ENCODE assay signal across 8 mouse cellular contexts in the genomic region with DNA sequence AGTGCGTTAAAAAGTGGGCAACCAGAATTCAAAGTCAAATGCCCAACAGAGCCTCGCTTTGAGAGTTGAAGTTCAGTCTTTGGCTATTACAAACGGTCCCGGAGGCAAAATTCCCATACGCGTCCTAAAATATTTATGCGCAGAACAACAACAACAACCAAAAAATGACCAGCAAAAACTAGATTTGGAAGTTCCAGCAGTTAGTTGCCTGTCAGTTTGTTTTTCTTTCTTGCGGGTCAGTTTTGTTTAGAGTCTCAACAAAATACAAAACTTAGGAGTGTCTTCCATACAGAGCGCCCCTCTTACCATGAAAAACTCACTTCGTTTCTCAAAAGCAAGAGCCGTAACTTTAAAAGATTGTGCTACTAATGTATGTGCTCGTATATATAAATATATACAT.
DNase-seq lines count a peak whose midpoint lies in the region; ATAC-seq and TF ChIP-seq lines count a peak whose summit lies in the region.

No protein-coding gene starts in this region.

- 0 out of 2 replicates have a peak, but pooled peaks cover 12% of the 10 kb centered on the region for H3K27me3 ChIP-seq in embryonic facial prominence, embryonic 14.5 days (replicated peaks; ENCODE audit: control insufficient read depth, insufficient read depth, low read length)
- peaks cover 76% of the 10 kb centered on the region for H3K27me3 ChIP-seq in hindbrain, embryonic 15.5 days
- no peaks in the 10 kb centered on the region for H3K27me3 ChIP-seq in myocyte (ENCODE audit: control insufficient read depth, insufficient read depth, insufficient read length)

- peaks cover 69% of the 10 kb centered on the region for H3K79me2 ChIP-seq in myocyte (ENCODE audit: control insufficient read depth, insufficient read depth)

- no peak for TF ChIP-seq POLR2A in lung, adult 2 months (IDR thresholded peaks at IDR 0.05; ENCODE audit: borderline replicate concordance, extremely low read depth, low read depth, low read length)
- no peak for TF ChIP-seq POLR2A in myocyte (IDR thresholded peaks at IDR 0.05; ENCODE audit: insufficient read length, low read depth)

- H3K36me3 ChIP-seq in embryonic facial prominence, embryonic 14.5 days (ENCODE audit: control insufficient read depth, insufficient read depth, low read length) = no peaks in the 10 kb centered on the region
- no peaks in the 10 kb centered on the region for H3K36me3 ChIP-seq in hindbrain, embryonic 15.5 days
- H3K36me3 ChIP-seq in myocyte (ENCODE audit: control insufficient read depth, insufficient read depth) = peaks cover 18% of the 10 kb centered on the region

- no peaks in the 10 kb centered on the region for H3K9me3 ChIP-seq in embryonic facial prominence, embryonic 14.5 days (ENCODE audit: control insufficient read depth, low read length)
- no peaks in the 10 kb centered on the region for H3K9me3 ChIP-seq in hindbrain, embryonic 15.5 days

- H3K4me2 ChIP-seq in embryonic facial prominence, embryonic 14.5 days (ENCODE audit: low read depth, low read length) = peak overlapping the region; percentile 98
- peak overlapping the region; percentile 44; the same call in 1 of the 2 replicates for H3K4me2 ChIP-seq in hindbrain, embryonic 15.5 days
- peak overlapping the region; percentile 70 for H3K4me2 ChIP-seq in myocyte (ENCODE audit: low read depth)

- peak overlapping the region; percentile 74 for H3K4me3 ChIP-seq in lung, adult 2 months (replicated peaks; ENCODE audit: extremely low read depth, low read depth, low read length)
- H3K4me3 ChIP-seq in embryonic facial prominence, embryonic 14.5 days (ENCODE audit: low read depth, low read length) = peak overlapping the region; percentile 61
- peak overlapping the region; percentile 24; the same call in 1 of the 2 replicates for H3K4me3 ChIP-seq in hindbrain, embryonic 15.5 days
- H3K4me3 ChIP-seq in myocyte = peak overlapping the region; percentile 97
- H3K4me3 ChIP-seq in left cerebral cortex, adult 2 months = no peak overlapping the region

- intact Hi-C loops in left cerebral cortex, adult 2 months (cut with DNase I) = loop anchor here (5.0 to 10.0 kb wide), 2 partner anchors 441 to 1399 kb away; no protein-coding TSS in a partner anchor

- peak overlapping the region; percentile 24 for H3K27ac ChIP-seq in embryonic facial prominence, embryonic 14.5 days (replicated peaks; ENCODE audit: low read depth, low read length)
- no peak overlapping the region for H3K27ac ChIP-seq in hindbrain, embryonic 15.5 days (replicated peaks)
- H3K27ac ChIP-seq in left cerebral cortex, adult 2 months = no peak overlapping the region

- no peak for ATAC-seq in embryonic facial prominence, embryonic 14.5 days (ENCODE audit: low read depth)
- no peak for ATAC-seq in hindbrain, embryonic 15.5 days (ENCODE audit: low FRiP score, low read depth)

- DNase-seq in lung, adult 2 months = no peak
- DNase-seq in lung, postnatal 36 days = no peak
- no peak for DNase-seq in embryonic facial prominence, embryonic 14.5 days (ENCODE audit: low spot score)
- no peak for DNase-seq in cerebellum, postnatal 10 days
- no peak for DNase-seq in urinary bladder, adult 18-20 months (ENCODE audit: low spot score in 2 of 2)
- DNase-seq in left cerebral cortex, adult 2 months (ENCODE audit: extremely low spot score in 1 of 2, low spot score in 2 of 2) = no peak

- peaks cover 3% of the 10 kb centered on the region; the same call in 1 of the 2 replicates for H3K4me1 ChIP-seq in lung, adult 2 months (ENCODE audit: control insufficient read depth, insufficient read depth, low read length)
- H3K4me1 ChIP-seq in embryonic facial prominence, embryonic 14.5 days (ENCODE audit: control insufficient read depth, insufficient read depth, low read length) = peaks cover 16% of the 10 kb centered on the region
- H3K4me1 ChIP-seq in hindbrain, embryonic 15.5 days (replicated peaks) = peaks cover 43% of the 10 kb centered on the region

- 21% methylated on average over 12 of the region's 12 CpGs for WGBS in lung, adult 2 months
- 4% methylated on average over 12 of the region's 12 CpGs for WGBS in embryonic facial prominence, embryonic 14.5 days
- 10% methylated on average over 12 of the region's 12 CpGs for WGBS in hindbrain, embryonic 15.5 days

- peak overlapping the region; percentile 82 for H3K9ac ChIP-seq in embryonic facial prominence, embryonic 14.5 days (ENCODE audit: low read depth, low read length)
- no peak overlapping the region for H3K9ac ChIP-seq in hindbrain, embryonic 15.5 days

- no peak for TF ChIP-seq CTCF in lung, adult 2 months (IDR thresholded peaks at IDR 0.05; ENCODE audit: insufficient read depth, low read length)
- TF ChIP-seq CTCF in left cerebral cortex, adult 2 months (IDR thresholded peaks at IDR 0.05) = no peak

- H3ac ChIP-seq in myocyte (ENCODE audit: control insufficient read depth, insufficient read length) = peak overlapping the region; percentile 86

TF ChIP-seq in myocyte, 11 proteins besides CTCF, POLR2A, EP300 and RAD21:
- TF ChIP-seq SRF (IDR thresholded peaks at IDR 0.05; ENCODE audit: control insufficient read depth, insufficient read length, low read depth) (no peak), USF1 (IDR thresholded peaks at IDR 0.05; ENCODE audit: low read depth) (no peak), CEBPB (IDR thresholded peaks at IDR 0.05; ENCODE audit: insufficient read depth, poor library complexity, severe bottlenecking) (no peak), REST (IDR thresholded peaks at IDR 0.05; ENCODE audit: insufficient read depth, insufficient read length) (no peak), TCF3 (IDR thresholded peaks at IDR 0.05; ENCODE audit: insufficient read length, low read depth) (no peak), POLR2AphosphoS2 (IDR thresholded peaks at IDR 0.05; ENCODE audit: insufficient read length, low read depth) (no peak), MYOG (IDR thresholded peaks at IDR 0.05; ENCODE audit: control insufficient read depth in 1 of 3, insufficient read depth in 1 of 3, insufficient read length in 2 of 3, low read depth in 2 of 3) (no peak), TCF12 (IDR thresholded peaks at IDR 0.05; ENCODE audit: insufficient read depth, poor library complexity, severe bottlenecking) (no peak), E2F4 (IDR thresholded peaks at IDR 0.05; ENCODE audit: insufficient read depth) (no peak), MYOD1 (IDR thresholded peaks at IDR 0.05; ENCODE audit: control insufficient read depth in 1 of 3, insufficient read length in 2 of 3, low read depth in 2 of 3) (no peak), MAX (IDR thresholded peaks at IDR 0.05; ENCODE audit: low read depth) (no peak)

Comparison
In these comparisons a context has a peak if more than half of its experiments do, and no peak if none do; other contexts are left out.
1. H3K4me2 ChIP-seq: peak in every context shown above with its lines; median percentile 98 in embryonic facial prominence, embryonic 14.5 days; 70 in myocyte; 44 in hindbrain, embryonic 15.5 days.